Mouse (Mus musculus): ENCODE results near the gene Zscan2. TPM values are rescaled to one million over a fixed set of nuclear protein-coding genes. Genes with fewer than 3 reads are reported as not detected.
A peak's percentile ranks its signal among the peaks of the same experiment; 100 is the strongest.

Gene Zscan2
- polyA plus RNA-seq, 1 experiment from 2014 or later = 4.5 TPM

GRCm38 (mm10) chr7:80897721-80898120, 37.0 kb downstream of the Zscan2 start:
- ATAC-seq (ENCODE audit: low read depth) = no peak
- Histone ChIP-seq H3K4me2 (ENCODE audit: low read depth, low read length) (no peak overlapping the region), H3K27me3 (ENCODE audit: control insufficient read depth, insufficient read depth, low read length) (no peaks in the 10 kb centered on the region), H3K9ac (replicated peaks; ENCODE audit: low read depth, low read length) (no peak overlapping the region), H3K27ac (ENCODE audit: low read depth, low read length) (no peak overlapping the region), H3K4me3 (ENCODE audit: low read depth, low read length) (no peak overlapping the region), H3K9me3 (ENCODE audit: control insufficient read depth, low read length) (no peaks in the 10 kb centered on the region), H3K36me3 (ENCODE audit: control insufficient read depth, insufficient read depth, low read length) (peaks cover 25% of the 10 kb centered on the region), H3K4me1 (ENCODE audit: control insufficient read depth, insufficient read depth, low read length) (peaks cover 17% of the 10 kb centered on the region; the same call in 1 of the 2 replicates)
- WGBS = 95% methylated on average over 4 of the region's 4 CpGs

GRCm38 (mm10) chr7:80900944-80901501, 40.3 kb downstream of the Zscan2 start, which contains the start of gene Wdr73:
Gene Wdr73 (minus strand): TSS chr7:80901269.
- Histone ChIP-seq H3K4me3 (ENCODE audit: low read depth, low read length) (peak within 1 kb of the TSS; percentile 66), H3K27me3 (ENCODE audit: control insufficient read depth, insufficient read depth, low read length) (no peaks in the 10 kb centered on the region), H3K4me1 (ENCODE audit: control insufficient read depth, insufficient read depth, low read length) (peaks cover 25% of the 10 kb centered on the region), H3K4me2 (ENCODE audit: low read depth, low read length) (peak within 1 kb of the TSS; percentile 93), H3K9me3 (ENCODE audit: control insufficient read depth, low read length) (no peaks in the 10 kb centered on the region), H3K27ac (ENCODE audit: low read depth, low read length) (peak within 1 kb of the TSS; percentile 71), H3K9ac (replicated peaks; ENCODE audit: low read depth, low read length) (peak within 1 kb of the TSS; percentile 75), H3K36me3 (ENCODE audit: control insufficient read depth, insufficient read depth, low read length) (peaks cover 9% of the 10 kb centered on the region)
- under 1% methylated on average over 36 of the region's 36 CpGs for WGBS
- peak; percentile 96 for ATAC-seq (ENCODE audit: low read depth)

GRCm38 (mm10) chr7:80901541-80902274, 41.0 kb downstream of the Zscan2 start:
- Histone ChIP-seq H3K27ac (ENCODE audit: low read depth, low read length) (peak overlapping the region; percentile 71; the same call in 1 of the 2 replicates), H3K27me3 (ENCODE audit: control insufficient read depth, insufficient read depth, low read length) (no peaks in the 10 kb centered on the region), H3K4me2 (ENCODE audit: low read depth, low read length) (peak overlapping the region; percentile 93), H3K9ac (replicated peaks; ENCODE audit: low read depth, low read length) (peak overlapping the region; percentile 75), H3K4me3 (ENCODE audit: low read depth, low read length) (peak overlapping the region; percentile 66), H3K4me1 (ENCODE audit: control insufficient read depth, insufficient read depth, low read length) (peaks cover 25% of the 10 kb centered on the region), H3K9me3 (ENCODE audit: control insufficient read depth, low read length) (no peaks in the 10 kb centered on the region), H3K36me3 (ENCODE audit: control insufficient read depth, insufficient read depth, low read length) (peaks cover 14% of the 10 kb centered on the region)
- ATAC-seq (ENCODE audit: low read depth) = peak; percentile 18; the same call in 1 of the 2 replicates
- 31% methylated on average over 15 of the region's 15 CpGs for WGBS

DNA sequence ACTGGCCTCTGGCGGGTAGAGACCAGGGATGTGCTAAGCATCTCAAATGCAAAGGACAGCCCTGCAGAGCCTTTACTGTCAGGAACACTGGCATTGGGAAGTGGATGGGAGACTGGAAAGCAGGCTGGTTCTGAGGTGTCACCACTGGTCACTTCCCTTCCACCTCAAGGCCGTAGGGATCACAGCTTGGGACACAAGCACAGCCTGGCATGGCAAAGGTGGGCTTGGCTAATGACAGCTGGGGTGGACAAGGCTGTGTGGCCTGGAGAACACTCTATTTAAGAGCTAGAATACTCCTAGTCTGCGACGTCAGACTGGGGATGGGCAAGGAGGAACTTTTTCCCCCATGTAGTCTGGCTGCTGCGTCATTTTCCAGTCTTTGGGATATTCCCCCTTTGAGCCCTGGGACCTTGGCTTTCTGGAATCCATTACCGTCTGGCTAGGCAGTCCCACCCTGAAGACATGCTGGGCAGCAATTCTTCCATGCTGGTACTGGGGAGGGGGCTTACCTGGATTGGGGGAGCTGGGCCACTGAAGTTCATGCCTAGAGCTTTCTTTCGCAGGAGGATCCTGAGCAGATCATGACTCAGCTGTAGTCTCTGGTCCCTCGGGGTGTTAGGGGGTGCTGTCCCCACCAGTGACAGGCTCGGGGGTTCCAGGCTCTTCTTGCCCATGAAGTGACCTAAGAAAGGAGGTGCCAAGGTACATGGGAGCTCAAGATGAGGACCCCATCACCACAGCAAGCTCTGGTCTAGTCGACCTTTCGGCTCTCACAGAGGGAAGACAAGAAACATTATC, 43.1 kb downstream of the Zscan2 start:
- H3K4me2 ChIP-seq (ENCODE audit: low read depth, low read length) = peak overlapping the region; percentile 79; the same call in 1 of the 2 replicates

DNA sequence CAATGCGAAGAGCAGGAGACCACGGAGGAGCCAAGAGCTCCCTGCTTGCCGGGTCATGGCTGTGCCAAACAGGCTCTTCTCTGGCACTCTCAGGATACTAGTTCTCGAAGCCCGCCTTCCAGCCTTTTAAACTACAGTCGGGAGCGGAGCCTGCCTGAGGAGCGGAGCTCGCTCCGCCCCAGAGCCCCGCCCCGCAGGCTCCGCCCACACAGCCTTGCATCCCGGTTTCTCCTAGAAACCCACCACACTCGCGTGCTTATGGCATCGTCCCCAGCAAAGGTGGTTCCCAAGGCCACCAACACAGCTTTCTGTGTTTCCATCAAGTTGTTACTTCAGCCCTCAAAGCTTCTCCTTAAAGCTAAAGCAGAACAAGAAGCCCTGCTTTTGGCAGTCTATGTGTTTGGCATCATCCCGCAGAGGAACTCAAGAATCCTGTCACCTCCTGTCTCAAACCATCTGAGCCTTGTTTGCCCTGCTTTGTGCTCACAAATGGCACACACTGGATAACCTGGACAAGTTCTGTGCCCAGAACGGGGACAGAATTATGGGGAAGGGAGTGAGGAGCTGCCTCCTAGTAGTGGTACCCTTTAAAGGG, 44.3 kb downstream of the Zscan2 start, which contains the start of gene Nmb:
Nmb (minus strand) TSS at position 156 of the 595 bp plus-strand sequence.
- WGBS = 3% methylated on average over 19 of the region's 19 CpGs
- peaks cover 12% of the 10 kb centered on the region for H3K36me3 ChIP-seq (ENCODE audit: control insufficient read depth, insufficient read depth, low read length)
- H3K9me3 ChIP-seq (ENCODE audit: control insufficient read depth, low read length) = no peaks in the 10 kb centered on the region
- no peak within 1 kb of the TSS for H3K27ac ChIP-seq (ENCODE audit: low read depth, low read length)
- peaks cover 22% of the 10 kb centered on the region for H3K4me1 ChIP-seq (ENCODE audit: control insufficient read depth, insufficient read depth, low read length)
- H3K9ac ChIP-seq (replicated peaks; ENCODE audit: low read depth, low read length) = peak within 1 kb of the TSS; percentile 37
- peak within 1 kb of the TSS; percentile 32 for H3K4me3 ChIP-seq (ENCODE audit: low read depth, low read length)
- H3K27me3 ChIP-seq (ENCODE audit: control insufficient read depth, insufficient read depth, low read length) = no peaks in the 10 kb centered on the region
- peak within 1 kb of the TSS; percentile 79 for H3K4me2 ChIP-seq (ENCODE audit: low read depth, low read length)
- peak; percentile 62 for ATAC-seq (ENCODE audit: low read depth)

More for the DNA sequence above, 43.1 kb downstream of the Zscan2 start:
- Histone ChIP-seq H3K9me3 (ENCODE audit: control insufficient read depth, low read length) (no peaks in the 10 kb centered on the region), H3K9ac (replicated peaks; ENCODE audit: low read depth, low read length) (no peak overlapping the region; the same call in 1 of the 2 replicates), H3K4me3 (ENCODE audit: low read depth, low read length) (no peak overlapping the region), H3K4me1 (ENCODE audit: control insufficient read depth, insufficient read depth, low read length) (peaks cover 25% of the 10 kb centered on the region), H3K36me3 (ENCODE audit: control insufficient read depth, insufficient read depth, low read length) (peaks cover 10% of the 10 kb centered on the region; the same call in 1 of the 2 replicates), H3K27ac (ENCODE audit: low read depth, low read length) (no peak overlapping the region), H3K27me3 (ENCODE audit: control insufficient read depth, insufficient read depth, low read length) (no peaks in the 10 kb centered on the region)
- WGBS = 94% methylated on average over 11 of the region's 11 CpGs
- ATAC-seq (ENCODE audit: low read depth) = no peak

DNA sequence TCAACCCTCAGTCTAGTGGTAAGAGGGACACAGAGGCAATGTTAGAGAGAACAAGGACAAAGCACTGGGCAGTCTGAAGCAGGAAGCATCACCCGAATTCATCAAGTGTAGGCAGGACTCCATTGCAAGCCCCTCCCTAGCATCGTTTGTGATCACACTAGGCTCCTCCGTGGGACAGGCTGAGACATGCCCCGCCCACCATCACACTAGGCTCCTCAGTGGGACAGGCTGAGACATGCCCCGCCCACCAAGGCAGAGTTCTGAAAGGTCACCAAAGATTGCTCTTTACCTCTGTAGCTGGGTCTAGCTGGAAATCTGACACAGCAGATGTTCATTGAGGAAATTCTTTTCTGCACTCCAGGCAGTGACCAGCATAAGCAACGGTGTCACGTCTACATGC, 50.3 kb downstream of the Zscan2 start:
- Histone ChIP-seq H3K4me3 (ENCODE audit: low read depth, low read length) (no peak overlapping the region), H3K9ac (replicated peaks; ENCODE audit: low read depth, low read length) (no peak overlapping the region), H3K27ac (ENCODE audit: low read depth, low read length) (no peak overlapping the region), H3K36me3 (ENCODE audit: control insufficient read depth, insufficient read depth, low read length) (peaks cover 41% of the 10 kb centered on the region), H3K4me1 (ENCODE audit: control insufficient read depth, insufficient read depth, low read length) (no peaks in the 10 kb centered on the region), H3K4me2 (ENCODE audit: low read depth, low read length) (no peak overlapping the region), H3K27me3 (ENCODE audit: control insufficient read depth, insufficient read depth, low read length) (no peaks in the 10 kb centered on the region), H3K9me3 (ENCODE audit: control insufficient read depth, low read length) (no peaks in the 10 kb centered on the region)
- 82% methylated on average over 7 of the region's 7 CpGs for WGBS
- no peak for ATAC-seq (ENCODE audit: low read depth)

- Histone ChIP-seq H3K36me3 (ENCODE audit: control insufficient read depth, insufficient read depth, low read length) (peaks cover 31% of the 10 kb centered on the region), H3K9ac (replicated peaks; ENCODE audit: low read depth, low read length) (no peak overlapping the region), H3K27me3 (ENCODE audit: control insufficient read depth, insufficient read depth, low read length) (no peaks in the 10 kb centered on the region), H3K4me2 (ENCODE audit: low read depth, low read length) (no peak overlapping the region), H3K4me1 (ENCODE audit: control insufficient read depth, insufficient read depth, low read length) (no peaks in the 10 kb centered on the region), H3K9me3 (ENCODE audit: control insufficient read depth, low read length) (no peaks in the 10 kb centered on the region), H3K4me3 (ENCODE audit: low read depth, low read length) (no peak overlapping the region), H3K27ac (ENCODE audit: low read depth, low read length) (no peak overlapping the region)
- WGBS = 89% methylated on average over 8 of the region's 8 CpGs
- no peak for ATAC-seq (ENCODE audit: low read depth)
Observed at GRCm38 (mm10) chr7:80912496-80912895, 51.8 kb downstream of the Zscan2 start.

- no peaks in the 10 kb centered on the region for H3K27me3 ChIP-seq (ENCODE audit: control insufficient read depth, insufficient read depth, low read length)
- no peaks in the 10 kb centered on the region for H3K9me3 ChIP-seq (ENCODE audit: control insufficient read depth, low read length)
- no peak overlapping the region for H3K4me2 ChIP-seq (ENCODE audit: low read depth, low read length)
- H3K27ac ChIP-seq (ENCODE audit: low read depth, low read length) = no peak overlapping the region
- no peak overlapping the region for H3K9ac ChIP-seq (replicated peaks; ENCODE audit: low read depth, low read length)
- no peak for ATAC-seq (ENCODE audit: low read depth)
- H3K4me3 ChIP-seq (ENCODE audit: low read depth, low read length) = no peak overlapping the region
- no peaks in the 10 kb centered on the region for H3K4me1 ChIP-seq (ENCODE audit: control insufficient read depth, insufficient read depth, low read length)
- peaks cover 20% of the 10 kb centered on the region for H3K36me3 ChIP-seq (ENCODE audit: control insufficient read depth, insufficient read depth, low read length)
- 92% methylated on average over 4 of the region's 4 CpGs for WGBS
Observed at GRCm38 (mm10) chr7:80917916-80918465, 57.3 kb downstream of the Zscan2 start.

Measured in neural tube, embryonic 14.5 days (tissue).